Mouse (Mus musculus): ENCODE measurements around the gene Cntnap2.

Cntnap2 gene

DNA sequence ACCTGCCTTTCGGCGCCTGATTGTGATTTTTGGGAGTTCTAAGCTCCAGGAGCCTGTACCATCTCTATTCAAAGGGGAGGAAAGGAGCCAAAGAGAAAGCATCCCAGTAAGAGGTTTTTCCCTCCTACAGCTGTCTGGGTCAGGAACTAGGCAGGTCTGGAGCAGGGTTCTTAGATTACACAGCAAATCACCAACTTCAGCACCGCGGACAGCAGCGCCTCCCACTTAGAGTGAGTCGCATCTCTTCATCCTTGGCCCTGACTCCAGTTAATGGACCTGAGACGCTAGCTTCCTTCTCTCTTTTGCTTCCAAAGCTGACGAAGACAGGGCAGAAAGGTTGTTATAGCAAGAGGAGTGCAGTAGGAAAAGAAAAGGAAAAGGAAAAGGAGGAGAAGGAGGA, at the start of gene Cntnap2:
Gene Cntnap2, plus strand, starts transcription at position 267 of the 400 bp plus-strand sequence.
- peak; percentile 41 for DNase-seq

DNA sequence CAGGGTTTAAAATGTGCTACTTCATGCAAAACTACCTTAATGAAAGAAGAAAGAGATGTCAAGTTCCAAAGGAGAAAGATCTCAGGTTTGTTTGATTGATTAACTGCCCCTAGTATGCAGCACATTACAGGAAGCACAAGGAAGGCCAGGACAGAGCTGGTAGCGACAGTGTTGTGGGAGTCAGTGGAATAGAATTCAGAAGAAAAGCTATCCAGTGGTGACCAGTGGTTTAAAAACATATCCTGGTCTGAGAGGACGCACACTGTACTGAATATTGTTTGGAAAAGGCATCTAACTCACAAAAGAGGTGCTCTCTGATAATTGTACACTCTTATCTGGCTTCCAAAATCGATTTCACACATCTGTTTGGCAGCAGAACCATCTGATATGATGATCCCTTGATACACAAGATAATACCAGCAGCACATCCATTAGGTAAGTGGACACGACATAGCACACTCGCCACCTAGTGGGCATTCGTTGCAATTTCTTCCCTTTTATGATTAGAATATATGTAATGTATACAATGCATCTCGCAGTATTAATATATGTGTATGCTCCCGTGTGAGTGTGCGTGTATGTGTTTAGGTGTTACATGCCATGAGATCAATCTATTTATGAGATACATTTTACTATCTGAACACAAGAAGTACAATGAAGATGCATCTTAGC, 33.0 kb upstream of the Cntnap2 start:
- peak; percentile 23 for DNase-seq

GRCm38 (mm10) chr6:45039454-45039853, 19.7 kb upstream of the Cntnap2 start:
- no peak for DNase-seq

- DNase-seq: no peak
Observed at GRCm38 (mm10) chr6:45059556-45060471, 657 bp downstream of the Cntnap2 start.

DNA sequence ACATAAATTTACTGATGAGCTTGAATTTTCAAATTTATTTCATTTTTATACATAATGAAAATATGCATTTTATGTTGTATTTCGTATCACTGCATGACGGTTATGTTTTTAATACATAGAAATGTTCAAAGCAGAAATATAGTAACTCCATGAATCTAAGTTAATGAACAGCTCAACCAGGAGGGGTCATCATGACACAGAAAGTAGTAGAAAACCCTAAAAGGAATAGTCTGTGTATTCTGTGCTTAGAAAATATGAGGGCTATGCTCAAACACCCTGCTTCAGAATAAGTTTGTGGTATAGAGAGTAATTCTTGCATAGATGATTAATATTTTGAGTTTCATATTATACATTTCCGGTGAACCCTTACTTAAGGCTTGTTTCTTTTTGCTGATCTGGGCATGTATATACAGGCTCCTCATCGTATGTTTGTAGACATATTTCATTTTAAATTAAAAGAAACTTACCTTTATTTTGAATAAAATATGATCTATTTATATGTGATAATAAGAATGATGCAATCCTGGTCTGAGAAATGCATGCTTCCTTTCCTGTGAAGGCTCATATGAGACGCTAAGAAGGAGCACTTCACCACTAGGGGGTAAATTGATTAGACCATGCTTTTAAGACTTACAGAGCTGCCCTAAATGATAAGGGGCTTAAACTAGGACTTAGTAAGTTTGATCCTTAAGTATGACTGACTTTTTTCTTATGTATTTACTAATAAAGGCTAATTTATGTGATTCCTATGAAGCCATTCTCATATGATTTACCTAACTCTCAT, 3.2 kb downstream of the Cntnap2 start:
- no peak for DNase-seq

GRCm38 (mm10) chr6:45088304-45088703, 29.1 kb downstream of the Cntnap2 start:
- DNase-seq: no peak

- no peak for DNase-seq
Observed at GRCm38 (mm10) chr6:45113613-45114012, 54.5 kb downstream of the Cntnap2 start.

DNA sequence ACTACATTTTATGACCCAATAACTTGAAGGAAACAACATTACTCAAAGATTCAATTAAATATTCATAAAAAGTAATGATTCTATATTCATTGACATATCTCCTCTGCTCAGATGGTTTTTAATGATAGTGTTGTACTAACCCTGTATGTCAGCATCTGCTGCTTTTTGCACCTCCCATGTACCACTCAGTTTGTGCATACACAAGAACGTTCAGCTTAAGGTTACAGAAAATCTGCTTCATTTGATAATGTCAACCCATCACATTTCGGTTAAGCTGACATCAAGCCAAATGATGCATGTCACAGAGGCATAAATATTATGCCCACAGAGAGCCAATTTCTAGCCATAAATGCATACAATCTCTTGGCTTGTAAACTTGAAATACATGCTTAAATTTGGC, 85.7 kb downstream of the Cntnap2 start:
- no peak for DNase-seq

DNA sequence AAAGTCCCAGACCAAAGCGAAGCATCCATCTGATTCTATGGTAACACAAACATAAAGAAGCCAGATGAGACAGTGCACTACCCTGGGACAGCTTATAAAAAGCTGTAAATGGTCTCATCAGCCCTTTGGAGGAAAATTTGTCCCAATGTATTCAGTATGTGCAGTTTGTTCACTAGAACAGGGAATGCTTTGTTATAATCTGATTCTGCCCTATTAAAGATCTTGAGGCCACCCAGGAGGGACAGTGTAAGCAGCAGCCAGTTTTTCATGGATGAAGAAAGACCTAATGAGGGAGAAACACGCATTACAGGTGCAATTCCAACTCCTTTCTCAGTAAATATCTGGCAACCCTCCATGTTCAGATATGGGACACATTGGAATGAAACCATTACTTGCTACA, 145.9 kb downstream of the Cntnap2 start:
- DNase-seq: no peak

- no peak for DNase-seq
Observed at GRCm38 (mm10) chr6:45214330-45214729, 155.2 kb downstream of the Cntnap2 start.

DNA sequence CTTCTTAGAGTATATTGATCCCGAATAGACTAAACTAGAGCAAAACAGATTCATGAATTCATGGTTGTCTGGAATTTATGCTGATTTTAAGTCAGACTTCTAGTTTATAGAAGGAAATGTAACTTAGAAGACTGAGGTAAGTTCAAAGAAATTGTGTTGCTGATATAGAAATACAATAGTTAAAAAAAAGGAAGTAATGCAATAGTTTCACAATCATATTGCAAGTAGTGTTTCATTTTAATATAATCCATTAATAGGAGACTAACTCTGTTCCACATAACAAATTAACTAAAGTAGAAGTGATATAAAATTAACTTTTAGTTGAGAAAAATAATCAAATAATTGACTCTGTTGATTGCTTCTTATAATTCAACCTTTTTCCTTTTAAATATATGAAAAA, 169.8 kb downstream of the Cntnap2 start:
- DNase-seq: no peak

DNA sequence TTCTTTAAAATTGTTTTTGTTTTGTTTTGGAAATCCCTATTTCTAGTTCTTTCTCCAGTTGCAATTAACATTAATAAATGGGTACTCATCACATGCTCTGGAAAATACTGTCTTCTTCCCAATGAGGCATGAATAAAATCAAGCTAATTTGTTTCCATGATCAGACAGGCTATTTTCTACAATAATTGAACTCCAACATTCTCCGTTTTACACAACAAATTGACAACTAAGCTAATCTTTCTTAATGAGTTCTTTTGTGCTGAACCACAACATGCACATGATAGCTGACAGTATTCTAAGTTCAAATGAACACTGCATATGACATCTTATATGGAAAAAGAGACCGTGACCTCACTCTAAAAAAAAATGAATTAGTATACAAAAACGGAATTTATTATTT, 173.4 kb downstream of the Cntnap2 start:
- DNase-seq: no peak

- no peak for DNase-seq
Observed at GRCm38 (mm10) chr6:45236531-45236930, 177.4 kb downstream of the Cntnap2 start.

GRCm38 (mm10) chr6:45238117-45238516, 179.0 kb downstream of the Cntnap2 start:
- DNase-seq: no peak

DNA sequence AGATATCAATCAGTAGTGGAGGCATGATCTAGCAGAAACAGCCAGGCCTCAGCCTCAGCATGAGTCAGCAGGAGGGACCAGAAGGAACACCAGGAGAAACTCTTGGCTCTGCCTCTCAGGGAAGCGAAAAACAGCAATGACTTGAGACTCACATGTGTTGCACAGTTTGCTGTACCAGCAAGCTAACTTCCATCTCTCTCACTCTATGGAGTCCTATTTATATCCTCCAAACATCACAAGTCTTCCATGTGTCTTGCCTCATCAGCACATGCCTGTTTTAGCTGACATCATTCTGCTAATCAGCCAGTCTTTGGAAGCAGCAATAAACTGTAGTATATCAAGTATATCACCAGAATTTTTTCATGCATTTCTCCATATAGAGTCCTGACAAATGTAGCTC, 182.1 kb downstream of the Cntnap2 start:
- no peak for DNase-seq

DNA sequence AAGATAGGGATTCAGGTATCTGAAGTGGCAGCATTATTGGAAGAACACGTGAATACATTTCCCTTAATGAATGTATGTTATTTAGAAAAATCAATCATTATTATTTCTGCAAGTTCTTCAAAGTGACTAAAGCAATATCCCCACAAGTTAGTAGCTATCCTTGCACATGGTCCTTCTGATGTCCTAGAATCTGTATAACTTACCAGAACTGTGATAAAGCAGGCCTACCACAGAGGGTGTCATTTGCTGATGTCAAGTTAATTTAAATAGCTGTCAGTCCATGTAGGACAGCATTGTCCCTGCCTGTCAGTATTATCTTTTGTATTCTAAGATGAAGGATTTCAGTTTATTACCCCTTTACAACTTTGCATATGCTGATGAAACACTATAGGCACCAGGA, 185.5 kb downstream of the Cntnap2 start:
- DNase-seq: no peak

DNA sequence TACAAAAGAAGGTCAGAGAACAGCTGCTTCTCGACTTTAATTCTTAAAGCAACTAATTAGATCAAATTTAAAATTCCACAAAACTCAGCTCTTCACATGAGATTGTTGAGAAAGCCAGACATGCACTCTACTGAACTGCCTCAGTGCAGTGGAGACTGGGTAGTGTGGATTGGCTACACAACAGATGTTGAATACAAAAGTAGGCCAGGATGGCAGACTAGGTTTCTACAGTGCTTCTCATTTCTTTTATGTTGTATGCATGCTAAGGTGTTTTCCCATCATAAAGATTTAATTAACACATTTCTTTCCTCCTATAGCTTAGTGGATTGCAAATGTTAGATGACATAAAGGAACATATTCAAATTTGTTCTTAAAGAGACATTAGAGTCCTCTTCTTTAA, 198.9 kb downstream of the Cntnap2 start:
- DNase-seq: no peak

DNA sequence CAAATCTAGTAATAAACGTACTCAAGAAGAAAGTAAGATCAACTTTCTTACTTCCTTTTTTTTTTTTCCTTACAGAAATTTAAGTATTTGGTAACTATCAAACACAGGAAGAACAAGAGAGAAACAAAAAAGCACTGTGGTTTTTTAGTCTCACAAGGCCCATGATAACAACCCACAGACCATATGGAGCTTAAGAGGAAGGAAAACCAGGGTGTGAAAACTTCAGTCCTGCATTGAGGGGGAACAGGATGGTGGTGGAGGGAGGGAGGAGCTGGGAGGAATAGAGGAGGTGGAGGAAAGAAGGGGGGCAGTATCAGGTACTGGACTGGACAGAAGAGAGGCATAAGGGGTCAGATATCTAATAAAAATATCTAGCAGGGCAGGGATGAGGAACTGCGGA, 212.4 kb downstream of the Cntnap2 start:
- no peak for DNase-seq

GRCm38 (mm10) chr6:45273259-45273775, 214.2 kb downstream of the Cntnap2 start:
- no peak for DNase-seq

DNA sequence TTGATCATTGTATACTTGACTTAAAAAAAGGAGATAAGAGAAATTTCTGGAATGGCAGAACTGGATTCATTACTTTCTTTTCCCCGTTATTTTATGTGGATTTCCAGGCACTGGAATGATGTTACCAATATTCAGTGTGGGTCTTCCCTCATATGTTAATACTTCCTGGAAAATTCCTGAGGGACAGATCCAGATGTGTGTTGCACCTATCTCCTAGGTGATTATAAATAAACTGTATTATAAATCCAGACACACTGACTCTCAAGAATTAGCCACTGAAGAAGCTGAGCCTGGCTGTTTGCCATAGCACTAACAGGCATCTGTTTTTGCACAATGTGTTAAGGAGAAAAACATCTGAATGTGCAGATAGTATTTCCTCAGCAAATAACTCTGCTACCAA, 231.0 kb downstream of the Cntnap2 start:
- DNase-seq: no peak

- no peak for DNase-seq
Observed at GRCm38 (mm10) chr6:45317455-45317854, 258.3 kb downstream of the Cntnap2 start.

DNA sequence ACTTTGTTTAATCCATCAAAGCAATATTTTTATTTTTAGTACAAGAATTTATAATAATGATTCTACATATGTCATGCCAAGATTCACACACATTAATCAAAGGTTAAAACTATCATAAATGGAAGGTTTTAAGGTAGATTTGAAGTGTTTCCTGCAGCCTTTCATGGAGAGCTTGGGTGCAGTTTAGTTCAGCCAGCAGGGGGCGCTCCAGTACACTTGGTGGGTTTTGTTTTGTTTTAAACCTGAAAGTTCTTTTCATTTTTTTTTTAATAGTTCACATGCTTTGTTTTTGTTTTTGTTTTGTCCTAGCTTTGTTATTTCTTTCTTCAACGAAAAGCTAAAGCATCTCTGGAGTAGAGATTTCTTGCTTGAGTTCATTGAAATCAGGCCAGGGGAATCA, 264.3 kb downstream of the Cntnap2 start:
- DNase-seq: peak; percentile 44

- no peak for DNase-seq
Observed at GRCm38 (mm10) chr6:45327952-45328485, 268.9 kb downstream of the Cntnap2 start.

Measured in kidney, postnatal 14 days (tissue).